Mouse (Mus musculus) ES-E14 (cell line): ENCODE results near the gene Pusl1. TPM values are rescaled to one million over a fixed set of nuclear protein-coding genes. Genes with fewer than 3 reads are reported as not detected.

ENCODE experiments used
- DNase-seq: peaks from one replicate; pipeline ENCODE4 v3.0.0-alpha.2; 2013; ENCODE audit warnings: low read depth, low spot score
- H3K27ac ChIP-seq: 2 replicates; pipeline ENCODE4 v1.5.1; 2012; ENCODE audit warnings: low read depth, mild to moderate bottlenecking, low read length, moderate library complexity, mixed read lengths; ENCODE audit not compliant: poor library complexity, insufficient read depth, severe bottlenecking
- H3K36me3 ChIP-seq: 2 replicates; pipeline ENCODE4 v1.6.1; 2012; ENCODE audit warnings: mild to moderate bottlenecking, low read length, moderate library complexity, mixed read lengths; ENCODE audit not compliant: control insufficient read depth, poor library complexity, insufficient read depth, severe bottlenecking
- H3K4me1 ChIP-seq, 2 experiments: fragments of 150-350 bp in 1 of 2; sonication (generic) in 1 of 2; 2 replicates each; pipeline ENCODE4 v1.6.1; 2012; ENCODE audit warnings: low read length in 2 of 2, mild to moderate bottlenecking in 1 of 2, mixed read lengths in 1 of 2; ENCODE audit not compliant: control insufficient read depth in 2 of 2, insufficient read depth in 2 of 2, poor library complexity in 1 of 2
- H3K4me3 ChIP-seq, 2 experiments: fragments of 150-350 bp in 1 of 2; sonication (generic) in 1 of 2; 2 replicates each; pipeline ENCODE4 v1.5.1; 2012; ENCODE audit warnings: low read length in 2 of 2, low read depth in 1 of 2, mild to moderate bottlenecking in 1 of 2, mixed read lengths in 1 of 2; ENCODE audit not compliant: insufficient read depth in 1 of 2, poor library complexity in 1 of 2, severe bottlenecking in 1 of 2
- H3K9ac ChIP-seq: 2 replicates; pipeline ENCODE4 v1.6.1; 2012; ENCODE audit warnings: low read depth, mild to moderate bottlenecking, low read length, mixed read lengths; ENCODE audit not compliant: poor library complexity, insufficient read depth, severe bottlenecking
- H3K9me3 ChIP-seq: fragments of 150-350 bp; sonication (generic); 2 replicates; pipeline ENCODE4 v1.6.1; 2012; ENCODE audit warnings: low read depth, mild to moderate bottlenecking, low read length; ENCODE audit not compliant: control insufficient read depth, insufficient read depth
- CHD2 ChIP-seq: IDR thresholded peaks from 2 replicates; pipeline ENCODE4 v1.6.1; 2014; ENCODE audit warnings: mild to moderate bottlenecking, low read depth, low read length, inconsistent platforms
- HCFC1 ChIP-seq: IDR thresholded peaks from 2 replicates; pipeline ENCODE4 v1.6.1; 2012; ENCODE audit warnings: low read length, inconsistent platforms, borderline replicate concordance; ENCODE audit not compliant: insufficient read depth
- MAFK ChIP-seq: IDR thresholded peaks from 2 replicates; pipeline ENCODE4 v1.6.1; 2014; ENCODE audit warnings: mild to moderate bottlenecking, low read depth, low read length, inconsistent platforms; ENCODE audit not compliant: insufficient read depth
- ZC3H11A ChIP-seq: IDR thresholded peaks from 2 replicates; pipeline ENCODE4 v1.6.1; 2012; ENCODE audit warnings: low read depth, mild to moderate bottlenecking, inconsistent platforms, low read length, borderline replicate concordance
- ZNF384 ChIP-seq: IDR thresholded peaks from 2 replicates; pipeline ENCODE4 v1.6.1; 2012; ENCODE audit warnings: low read depth, low read length, inconsistent platforms
- in situ Hi-C, 2 experiments: fragments of 600-800 bp; cut with MboI; formaldehyde crosslinking; loops; one replicate each; pipeline ENCODE4 v1.15.1; 2025; ENCODE audit warnings: low sequenced_read_pairs in 2 of 2, inconsistent platforms in 1 of 2; ENCODE audit not compliant: unreplicated experiment in 2 of 2
- total RNA-seq: library from RNA; depleted of rRNA; stranded (reverse); fragments of 300-350 nt; gene quantifications from 2 replicates; pipeline ENCODE4 v1.2.3, GENCODE M21; 2012

The Pusl1 gene
- total RNA-seq, 1 experiment, result 62.2 TPM

GRCm38 (mm10) chr4:155847591-155848352 lies 43.8 kb downstream of the Pusl1 start:
- Histone ChIP-seq H3K36me3 (no peaks in the 10 kb centered on the region), H3K9me3 (no peaks in the 10 kb centered on the region), H3K4me3 (peak overlapping the region; percentile 74 to 96), H3K4me1 (peaks cover 5 to 9% of the 10 kb centered on the region in 2 experiments; a peak in 3 of 4 replicates), H3K27ac (no peak overlapping the region), H3K9ac (peak overlapping the region; percentile 87)
- no peak for DNase-seq
- TF ChIP-seq ZNF384 (no peak), ZC3H11A (no peak), HCFC1 (no peak), MAFK (no peak)
- in situ Hi-C loops, result no loop called here

GRCm38 (mm10) chr4:155846871-155847578 lies 44.6 kb downstream of the Pusl1 start, which contains the start of gene Dvl1:
TSS of gene Dvl1 (plus strand) at chr4:155847402.
- DNase-seq, result peak; percentile 66
- H3K9ac ChIP-seq, result peak within 1 kb of the TSS; percentile 87
- peak within 1 kb of the TSS; percentile 74 to 96 for H3K4me3 ChIP-seq
- in situ Hi-C loops, result no loop called here
- no peaks in the 10 kb centered on the region for H3K9me3 ChIP-seq
- no peak for TF ChIP-seq ZC3H11A
- no peak for TF ChIP-seq MAFK
- no peak for TF ChIP-seq ZNF384
- no peak for TF ChIP-seq HCFC1
- no peak for TF ChIP-seq CHD2
- peaks cover 5 to 9% of the 10 kb centered on the region in 2 experiments; a peak in 3 of 4 replicates for H3K4me1 ChIP-seq
- no peak within 1 kb of the TSS for H3K27ac ChIP-seq
- H3K36me3 ChIP-seq, result no peaks in the 10 kb centered on the region

GRCm38 (mm10) chr4:155843231-155843630 lies 48.4 kb downstream of the Pusl1 start:
- Histone ChIP-seq H3K9ac (no peak overlapping the region), H3K4me1 (peaks cover 2 to 23% of the 10 kb centered on the region in 2 experiments; a peak in 3 of 4 replicates), H3K27ac (no peak overlapping the region), H3K36me3 (no peaks in the 10 kb centered on the region), H3K4me3 (no peak overlapping the region), H3K9me3 (no peaks in the 10 kb centered on the region)
- TF ChIP-seq CHD2, result no peak
- no peak for TF ChIP-seq MAFK
- no peak for TF ChIP-seq HCFC1
- no peak for TF ChIP-seq ZC3H11A
- TF ChIP-seq ZNF384, result no peak
- DNase-seq, result no peak
- in situ Hi-C loops, result no loop called here

GRCm38 (mm10) chr4:155841651-155842270 lies 49.8 kb downstream of the Pusl1 start:
- peak overlapping the region; percentile 22; the same call in 1 of the 2 replicates for H3K9ac ChIP-seq
- H3K36me3 ChIP-seq, result no peaks in the 10 kb centered on the region
- TF ChIP-seq MAFK, result no peak
- no peak for TF ChIP-seq HCFC1
- TF ChIP-seq ZNF384, result no peak
- no peak for TF ChIP-seq ZC3H11A
- TF ChIP-seq CHD2, result no peak
- no peaks in the 10 kb centered on the region for H3K9me3 ChIP-seq
- H3K4me3 ChIP-seq, result peak overlapping the region; percentile 57 to 64
- no peak overlapping the region for H3K27ac ChIP-seq
- peaks cover 2 to 20% of the 10 kb centered on the region in 2 experiments; a peak in 3 of 4 replicates for H3K4me1 ChIP-seq
- in situ Hi-C loops, result no loop called here
- DNase-seq, result no peak
